Mouse (Mus musculus) midbrain, embryonic 13.5 days (tissue): ENCODE results near the gene Kcmf1. TPM values are rescaled to one million over a fixed set of nuclear protein-coding genes. Genes with fewer than 3 reads are reported as not detected.
"Not testable (repeated sequence)": the region's sequence is repeated elsewhere in the genome, so short reads cannot be mapped to it uniquely, and the experiment has no call there.

ENCODE experiments used
- ATAC-seq: fragments of 200-750 bp; cut with Nextera tagmentation; 2 replicates; pipeline ENCODE4 v1.8.0; 2017; ENCODE audit warnings: mild to moderate bottlenecking, moderate TSS enrichment, moderate library complexity
- H3K27ac ChIP-seq: fragments of 300-500 bp; sonication (generic); 2 replicates; pipeline ENCODE4 v1.5.1; 2015; ENCODE audit warnings: inconsistent platforms, mild to moderate bottlenecking, moderate library complexity
- H3K27me3 ChIP-seq: fragments of 300-500 bp; sonication (generic); 2 replicates; pipeline ENCODE4 v1.6.1; 2015; ENCODE audit warnings: mild to moderate bottlenecking, inconsistent platforms
- H3K36me3 ChIP-seq: fragments of 300-500 bp; sonication (generic); 2 replicates; pipeline ENCODE4 v1.6.1; 2015; ENCODE audit warnings: mild to moderate bottlenecking, inconsistent platforms
- H3K4me1 ChIP-seq: fragments of 300-500 bp; sonication (generic); replicated peaks from 2 replicates; pipeline ENCODE4 v1.6.1; 2015; ENCODE audit warnings: inconsistent platforms
- H3K4me2 ChIP-seq: fragments of 300-500 bp; sonication (generic); replicated peaks from 2 replicates; pipeline ENCODE4 v1.6.1; 2015; ENCODE audit warnings: moderate library complexity, mild to moderate bottlenecking, inconsistent platforms
- H3K4me3 ChIP-seq: fragments of 300-500 bp; sonication (generic); replicated peaks from 2 replicates; pipeline ENCODE4 v1.5.1; 2015; ENCODE audit warnings: mild to moderate bottlenecking, inconsistent platforms
- H3K9ac ChIP-seq: fragments of 300-500 bp; sonication (generic); replicated peaks from 2 replicates; pipeline ENCODE4 v1.6.1; 2015; ENCODE audit warnings: mild to moderate bottlenecking, inconsistent platforms
- H3K9me3 ChIP-seq: fragments of 300-500 bp; sonication (generic); 2 replicates; pipeline ENCODE4 v1.6.1; 2016; ENCODE audit warnings: mild to moderate bottlenecking, inconsistent platforms
- WGBS: fragments of 180-500 bp; shearing (Covaris S2); methylation state at CpG from one replicate; pipeline ENCODE4 v1.1.7; 2015; 5-methylcytosine and 5-hydroxymethylcytosine counted together
- polyA plus RNA-seq: library from polyadenylated mRNA; unstranded; fragments of >200 nt; fragmentation: Nextera tagmentation; extraction: Ambion mirVana; gene quantifications from 2 replicates; pipeline ENCODE4 v1.2.1, GENCODE M21; 2015

Gene Kcmf1
- polyA plus RNA-seq, 1 experiment from 2014 or later = 26.1 TPM

DNA sequence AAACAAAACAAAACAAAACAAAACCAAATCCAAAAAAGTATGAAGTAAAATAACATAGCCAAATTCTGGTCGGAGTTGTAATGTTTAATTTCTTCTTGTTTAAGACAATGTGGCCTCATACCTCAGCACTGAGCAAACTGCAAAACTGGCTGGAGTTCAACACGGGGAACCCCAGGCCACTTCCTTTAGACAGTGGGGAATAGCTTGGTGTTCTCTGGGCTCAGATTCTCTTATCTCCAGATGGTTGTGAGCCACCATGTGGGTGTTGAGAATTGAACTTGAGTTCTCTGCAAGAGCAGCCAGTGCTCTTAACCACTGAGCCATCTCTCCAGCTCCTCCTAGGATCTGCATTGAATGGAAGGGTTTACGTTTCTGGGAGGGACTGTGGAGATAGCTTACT lies 67.9 kb downstream of the Kcmf1 start:
- H3K27ac ChIP-seq = no peak overlapping the region
- no peaks in the 10 kb centered on the region for H3K4me1 ChIP-seq
- 64% methylated on average over 3 of the region's 3 CpGs for WGBS
- H3K36me3 ChIP-seq = peaks cover under 1% of the 10 kb centered on the region; the same call in 1 of the 2 replicates
- no peak for ATAC-seq
- 0 out of 2 replicates have a peak, but pooled peaks cover 1% of the 10 kb centered on the region for H3K27me3 ChIP-seq
- no peak overlapping the region for H3K4me3 ChIP-seq
- H3K9ac ChIP-seq = no peak overlapping the region
- H3K4me2 ChIP-seq = no peak overlapping the region
- H3K9me3 ChIP-seq = no peaks in the 10 kb centered on the region

DNA sequence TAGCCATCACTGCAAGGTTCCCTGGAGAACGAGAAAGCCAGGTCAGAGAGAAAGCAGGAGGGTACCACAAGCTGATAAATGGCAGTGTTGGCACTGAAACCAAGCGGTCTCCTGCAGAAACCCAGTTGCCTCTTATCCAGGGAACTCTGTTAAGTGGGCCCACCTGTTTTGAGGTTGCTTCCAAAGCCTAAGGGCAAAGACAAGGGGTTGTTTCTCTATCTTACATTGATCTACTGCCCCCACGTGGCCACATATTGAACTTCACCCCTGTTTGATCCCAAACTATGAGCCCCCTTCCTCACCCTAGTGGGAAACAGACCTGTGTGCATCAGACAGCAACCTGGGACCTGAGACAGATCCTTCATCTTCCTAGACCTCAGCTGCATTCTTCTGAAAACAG lies 68.5 kb downstream of the Kcmf1 start:
- Histone ChIP-seq H3K27me3 (peaks cover 7% of the 10 kb centered on the region; the same call in 1 of the 2 replicates), H3K4me2 (no peak overlapping the region), H3K9me3 (no peaks in the 10 kb centered on the region), H3K9ac (no peak overlapping the region), H3K36me3 (no peaks in the 10 kb centered on the region), H3K4me1 (no peaks in the 10 kb centered on the region), H3K27ac (no peak overlapping the region), H3K4me3 (no peak overlapping the region)
- ATAC-seq = 0 out of 2 replicates have a peak, but pooled peaks have one; percentile 24
- WGBS = 31% methylated on average over 3 of the region's 3 CpGs

DNA sequence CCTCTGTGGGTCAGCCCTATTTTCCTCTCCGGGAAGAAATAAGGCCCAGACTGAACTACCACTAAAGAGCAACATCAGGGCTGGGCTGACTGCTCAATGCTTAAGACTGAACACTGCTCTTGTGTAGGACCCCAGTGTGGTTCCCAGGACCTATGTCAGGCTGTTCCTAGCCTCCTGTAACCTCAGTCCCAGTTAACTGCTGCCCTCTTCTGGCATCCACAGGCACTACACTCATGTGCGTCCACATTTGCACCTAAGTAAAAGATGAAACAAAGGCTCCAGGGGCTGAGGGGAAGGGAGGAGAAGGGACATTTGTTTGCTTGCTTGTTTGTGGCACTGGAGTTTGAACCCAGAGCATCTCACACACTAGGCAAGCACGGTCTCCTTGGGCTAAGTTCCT lies 70.9 kb downstream of the Kcmf1 start:
- no peak overlapping the region for H3K9ac ChIP-seq
- peaks cover 13% of the 10 kb centered on the region for H3K4me1 ChIP-seq
- H3K4me3 ChIP-seq = no peak overlapping the region
- no peak overlapping the region for H3K27ac ChIP-seq
- no peak overlapping the region for H3K4me2 ChIP-seq
- H3K27me3 ChIP-seq = peaks cover 10% of the 10 kb centered on the region; the same call in 1 of the 2 replicates
- no peak for ATAC-seq
- no peaks in the 10 kb centered on the region for H3K9me3 ChIP-seq
- WGBS = 78% methylated on average over 3 of the region's 3 CpGs
- no peaks in the 10 kb centered on the region for H3K36me3 ChIP-seq

DNA sequence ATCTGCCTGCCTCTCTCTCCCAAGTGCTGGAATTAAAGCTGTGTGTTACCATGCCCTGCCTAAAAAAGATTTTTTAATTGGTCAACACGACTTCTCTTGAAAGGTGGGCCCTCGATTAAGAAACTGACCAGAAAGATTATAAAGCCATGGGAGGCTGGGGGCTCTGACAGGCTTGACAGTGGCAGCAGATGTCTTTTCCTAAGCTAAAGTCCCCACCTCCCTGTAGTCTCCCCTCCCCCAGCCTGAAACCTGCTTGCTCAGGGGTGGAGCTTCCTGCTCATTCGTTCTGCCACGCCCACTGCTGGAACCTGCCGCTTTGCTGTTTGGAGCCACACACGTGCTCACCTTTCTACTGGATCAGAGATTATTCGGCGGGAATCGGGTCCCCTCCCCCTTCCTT lies 71.7 kb downstream of the Kcmf1 start:
- ATAC-seq = not testable (repeated sequence)

DNA sequence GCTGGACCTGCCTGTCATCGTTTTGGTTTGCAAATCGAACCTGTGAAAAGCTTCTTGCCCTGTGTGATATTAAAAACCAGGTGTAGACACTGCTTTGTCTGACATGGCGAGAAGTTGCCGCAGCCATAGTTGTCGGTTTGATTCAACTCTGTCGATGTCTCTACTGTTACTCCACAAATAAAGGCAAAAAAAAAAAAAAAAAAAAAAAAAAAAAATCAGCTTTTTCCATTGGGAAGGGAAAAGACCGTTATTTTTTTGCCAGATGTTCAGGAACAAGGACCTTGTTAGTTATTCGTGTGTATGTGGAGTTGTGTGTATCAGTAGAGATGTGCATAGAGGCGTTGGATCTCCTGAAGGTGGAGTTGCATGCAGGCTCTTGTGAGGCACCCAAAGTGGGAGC lies 74.0 kb downstream of the Kcmf1 start:
- no peak for ATAC-seq
- Histone ChIP-seq H3K27me3 (peaks cover 10% of the 10 kb centered on the region; the same call in 1 of the 2 replicates), H3K4me2 (peak overlapping the region; percentile 48), H3K4me3 (no peak overlapping the region), H3K9ac (no peak overlapping the region), H3K27ac (peak overlapping the region; percentile 35), H3K36me3 (no peaks in the 10 kb centered on the region), H3K9me3 (no peaks in the 10 kb centered on the region), H3K4me1 (peaks cover 13% of the 10 kb centered on the region)
- WGBS = 47% methylated on average over 9 of the region's 9 CpGs

More for the DNA sequence above, 71.7 kb downstream of the Kcmf1 start:
- 10% methylated on average over 9 of the region's 9 CpGs for WGBS
- peaks cover 10% of the 10 kb centered on the region; the same call in 1 of the 2 replicates for H3K27me3 ChIP-seq
- H3K4me2 ChIP-seq, H3K36me3 ChIP-seq, H3K4me3 ChIP-seq, H3K9ac ChIP-seq, H3K9me3 ChIP-seq, H3K27ac ChIP-seq: not testable (repeated sequence)
- H3K4me1 ChIP-seq = peaks cover 13% of the 10 kb centered on the region

DNA sequence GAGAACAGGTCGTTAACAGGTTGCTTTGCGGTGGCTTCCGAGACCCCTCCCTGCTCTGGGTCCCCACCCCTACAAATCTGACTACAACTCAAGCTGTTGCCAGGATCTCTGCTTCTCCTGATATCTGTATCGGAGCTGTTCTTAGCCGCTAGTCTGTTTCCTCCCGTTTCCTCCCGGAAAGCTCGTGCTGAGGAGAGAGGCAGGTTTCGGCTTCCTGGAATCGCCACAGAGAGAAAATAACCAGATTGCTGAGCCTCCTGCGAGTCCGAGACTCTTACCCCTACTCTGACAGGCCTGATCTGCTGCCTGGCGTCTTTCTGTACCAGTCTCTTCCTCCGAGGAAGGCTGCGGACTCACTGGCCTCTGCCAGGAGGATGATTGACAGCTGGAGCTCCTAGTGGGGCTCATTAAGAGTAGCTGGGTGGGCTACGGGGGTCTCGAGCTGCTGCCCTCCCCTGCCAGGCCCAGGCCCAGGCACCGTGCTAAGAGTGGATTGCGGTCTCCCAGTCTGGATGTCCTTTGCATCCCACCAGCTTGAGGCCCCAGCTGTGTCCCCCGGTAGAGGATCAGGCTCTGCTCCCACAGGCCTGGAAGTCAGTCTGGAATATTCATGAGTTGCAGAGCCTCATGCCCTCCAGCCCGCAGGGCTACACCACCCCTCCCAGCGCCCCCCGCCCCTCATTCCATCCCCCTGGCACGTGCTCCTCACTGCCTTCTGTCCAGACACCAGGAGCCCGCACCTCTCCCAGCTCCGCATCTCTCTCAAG lies 74.6 kb downstream of the Kcmf1 start:
- 2% methylated on average over 26 of the region's 26 CpGs for WGBS
- peak overlapping the region; percentile 23 for H3K4me3 ChIP-seq
- peak overlapping the region; percentile 48 for H3K4me2 ChIP-seq
- peak overlapping the region; percentile 37 for H3K9ac ChIP-seq
- H3K9me3 ChIP-seq = no peaks in the 10 kb centered on the region
- peaks cover 10% of the 10 kb centered on the region; the same call in 1 of the 2 replicates for H3K27me3 ChIP-seq
- ATAC-seq = peak; percentile 91
- no peaks in the 10 kb centered on the region for H3K36me3 ChIP-seq
- peaks cover 13% of the 10 kb centered on the region for H3K4me1 ChIP-seq
- peak overlapping the region; percentile 35 for H3K27ac ChIP-seq

DNA sequence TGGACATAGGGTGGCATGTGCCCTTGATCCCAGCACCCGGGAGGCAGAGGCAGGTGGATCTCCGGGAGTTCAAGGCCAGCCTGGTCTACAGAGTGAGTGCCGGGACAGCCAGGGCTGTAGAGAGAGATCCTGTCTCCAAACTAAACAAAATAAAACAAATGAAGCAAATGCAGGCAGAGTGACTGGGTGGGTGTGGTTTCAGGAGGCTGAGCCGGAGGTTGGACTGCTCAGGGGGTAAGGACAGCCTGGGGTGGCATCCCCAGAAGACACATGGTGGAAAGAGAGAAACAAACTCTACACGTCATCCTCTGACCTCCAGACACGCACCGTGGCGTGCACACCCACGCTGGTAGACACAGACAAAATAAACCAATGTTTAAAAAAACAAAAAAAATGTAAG lies 86.3 kb downstream of the Kcmf1 start:
- no peaks in the 10 kb centered on the region for H3K9me3 ChIP-seq
- 78% methylated on average over 9 of the region's 9 CpGs for WGBS
- H3K9ac ChIP-seq = no peak overlapping the region
- ATAC-seq = no peak
- no peak overlapping the region for H3K4me2 ChIP-seq
- no peak overlapping the region for H3K27ac ChIP-seq
- no peak overlapping the region for H3K4me3 ChIP-seq
- H3K4me1 ChIP-seq = no peaks in the 10 kb centered on the region
- H3K36me3 ChIP-seq = no peaks in the 10 kb centered on the region
- H3K27me3 ChIP-seq = no peaks in the 10 kb centered on the region

DNA sequence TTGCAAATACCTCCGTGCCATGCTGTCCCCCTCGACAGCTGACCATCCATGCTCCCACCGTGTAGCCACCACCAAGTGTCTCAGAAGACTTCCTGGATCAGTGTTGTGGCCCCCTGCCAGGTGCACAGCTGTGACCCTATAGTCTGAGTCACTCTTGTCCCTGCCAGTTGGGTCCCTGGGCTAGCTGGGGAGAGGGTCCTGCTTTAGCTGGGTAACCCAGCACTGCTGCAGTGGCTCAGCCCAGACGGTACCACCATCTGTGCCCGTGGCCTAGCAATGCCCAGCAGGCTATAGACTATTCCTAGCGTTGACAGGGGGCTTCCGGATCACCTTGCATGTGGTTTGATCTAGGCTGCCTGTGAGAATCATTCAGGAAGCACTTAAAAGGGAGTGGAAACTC lies 89.5 kb downstream of the Kcmf1 start:
- Histone ChIP-seq H3K4me1 (no peaks in the 10 kb centered on the region), H3K9ac (no peak overlapping the region), H3K36me3 (no peaks in the 10 kb centered on the region), H3K4me2 (no peak overlapping the region), H3K4me3 (no peak overlapping the region), H3K9me3 (no peaks in the 10 kb centered on the region), H3K27ac (no peak overlapping the region), H3K27me3 (no peaks in the 10 kb centered on the region)
- peak; percentile 55; the same call in 1 of the 2 replicates for ATAC-seq
- 76% methylated on average over 7 of the region's 7 CpGs for WGBS

DNA sequence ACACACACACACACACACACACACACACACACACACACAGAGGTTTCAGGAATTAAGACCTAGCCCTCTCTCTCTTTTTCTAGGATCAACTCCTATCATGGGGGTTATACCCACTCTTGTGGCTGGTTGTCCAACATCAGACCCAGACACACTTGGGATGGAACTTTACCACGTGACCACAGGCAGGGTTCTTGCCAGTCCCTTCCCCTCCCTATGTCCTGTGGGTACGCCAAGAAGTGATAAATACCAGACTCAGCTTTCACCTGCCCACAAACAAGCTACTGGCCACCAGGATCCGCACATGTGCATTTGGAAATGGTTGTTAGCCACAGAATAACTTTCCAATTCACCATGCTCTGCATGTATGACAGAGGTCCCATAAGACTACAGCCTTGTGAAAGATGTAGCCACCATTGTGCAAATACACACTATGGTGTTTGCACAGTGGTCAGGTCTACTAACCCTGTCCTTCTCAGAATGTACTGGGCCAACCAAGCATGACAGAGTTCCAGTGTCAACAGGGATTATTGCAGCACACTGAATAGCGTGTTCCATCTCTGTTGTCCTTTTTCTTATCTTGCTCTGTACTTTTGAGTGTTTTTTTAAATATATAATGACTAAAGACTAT lies 90.1 kb downstream of the Kcmf1 start:
- 80% methylated on average over 4 of the region's 4 CpGs for WGBS
- Histone ChIP-seq H3K4me1 (no peaks in the 10 kb centered on the region), H3K36me3 (no peaks in the 10 kb centered on the region), H3K27me3 (no peaks in the 10 kb centered on the region), H3K27ac (no peak overlapping the region), H3K9ac (no peak overlapping the region), H3K9me3 (no peaks in the 10 kb centered on the region), H3K4me2 (no peak overlapping the region), H3K4me3 (no peak overlapping the region)
- no peak for ATAC-seq

DNA sequence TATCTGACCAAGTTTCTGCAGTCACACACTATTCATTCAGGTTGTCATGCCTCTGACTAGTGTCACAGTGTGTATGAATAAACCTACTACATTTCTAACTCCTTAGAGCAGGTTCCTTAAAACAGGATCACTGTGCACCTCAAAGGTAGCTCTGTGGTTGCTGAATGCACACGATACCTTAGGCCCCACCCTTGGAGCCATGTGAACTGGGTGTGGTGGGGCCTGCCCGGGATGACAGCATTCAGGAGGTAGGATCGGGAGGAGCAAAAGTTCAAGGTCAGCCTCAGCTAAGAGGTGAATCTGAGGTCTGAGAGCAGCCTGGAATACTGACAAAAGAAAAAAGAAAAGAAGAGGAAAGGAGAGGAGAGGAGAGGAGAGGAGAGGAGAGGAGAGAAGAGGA lies 91.4 kb downstream of the Kcmf1 start:
- Histone ChIP-seq H3K27me3 (no peaks in the 10 kb centered on the region), H3K4me3 (no peak overlapping the region), H3K36me3 (no peaks in the 10 kb centered on the region), H3K4me2 (no peak overlapping the region), H3K4me1 (no peaks in the 10 kb centered on the region), H3K27ac (no peak overlapping the region), H3K9ac (no peak overlapping the region), H3K9me3 (no peaks in the 10 kb centered on the region)
- no peak for ATAC-seq
- 76% methylated on average over 3 of the region's 3 CpGs for WGBS

DNA sequence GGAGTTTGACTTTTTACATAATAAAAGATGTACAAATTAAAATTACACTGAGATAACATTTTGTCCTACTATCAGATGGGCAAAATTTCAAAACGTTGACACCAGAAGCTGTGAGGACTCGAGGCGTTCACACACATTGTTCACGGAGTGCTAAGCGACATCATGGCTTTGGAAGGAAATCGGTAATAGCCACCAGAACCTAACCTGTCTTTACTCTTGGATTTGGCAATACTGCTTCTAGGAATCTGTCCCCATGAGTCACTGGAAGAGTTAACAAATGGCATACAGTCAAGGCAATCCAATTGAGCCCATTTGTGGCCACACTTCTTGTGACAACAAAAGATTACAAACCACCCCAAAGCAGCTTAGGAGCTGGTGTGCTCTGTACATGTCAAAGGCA lies 96.1 kb downstream of the Kcmf1 start:
- Histone ChIP-seq H3K36me3 (no peaks in the 10 kb centered on the region), H3K4me3 (no peak overlapping the region), H3K9ac (no peak overlapping the region), H3K9me3 (no peaks in the 10 kb centered on the region), H3K4me2 (no peak overlapping the region), H3K27ac (no peak overlapping the region), H3K27me3 (no peaks in the 10 kb centered on the region), H3K4me1 (no peaks in the 10 kb centered on the region)
- WGBS = 89% methylated on average over 6 of the region's 6 CpGs
- ATAC-seq = no peak

DNA sequence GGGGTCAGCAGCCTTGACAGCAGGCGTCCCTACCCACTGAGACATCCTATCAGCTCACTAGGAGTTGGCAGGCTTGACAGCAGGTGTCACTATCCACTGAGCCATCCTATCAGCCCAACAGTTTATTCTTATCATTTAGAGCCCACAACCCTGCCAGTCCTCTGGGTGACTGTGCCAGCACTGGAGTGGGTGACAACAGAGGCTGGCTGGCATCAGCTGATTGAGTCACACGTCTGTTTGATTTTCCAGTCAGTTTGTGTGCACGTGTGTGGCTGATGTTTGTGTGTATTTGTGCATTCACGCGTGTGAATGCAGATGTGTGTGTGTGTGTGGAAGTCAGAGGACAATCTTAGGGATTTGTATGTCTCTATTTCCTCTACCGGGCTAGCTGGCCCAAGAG lies 97.7 kb downstream of the Kcmf1 start:
- no peak overlapping the region for H3K27ac ChIP-seq
- no peak for ATAC-seq
- no peaks in the 10 kb centered on the region for H3K27me3 ChIP-seq
- no peak overlapping the region for H3K4me2 ChIP-seq
- H3K36me3 ChIP-seq = no peaks in the 10 kb centered on the region
- no peaks in the 10 kb centered on the region for H3K9me3 ChIP-seq
- no peak overlapping the region for H3K9ac ChIP-seq
- 88% methylated on average over 6 of the region's 6 CpGs for WGBS
- H3K4me3 ChIP-seq = no peak overlapping the region
- no peaks in the 10 kb centered on the region for H3K4me1 ChIP-seq
